Mouse (Mus musculus) cortical plate, adult 2 months (tissue): ENCODE measurements around the gene Sdc3. TPM values are rescaled to one million over a fixed set of nuclear protein-coding genes. Genes with fewer than 3 reads are reported as not detected.
A peak's percentile ranks its signal among the peaks of the same experiment; 100 is the strongest.

ENCODE experiments used
- H3K27ac ChIP-seq: fragments of 200-500 bp; 2 replicates; pipeline ENCODE4 v1.5.1; 2012; ENCODE audit warnings: low read length, control low read depth, inconsistent platforms; ENCODE audit not compliant: insufficient read depth
- H3K4me1 ChIP-seq: fragments of 200-500 bp; 2 replicates; pipeline ENCODE4 v1.6.1; 2011; ENCODE audit warnings: low read length; ENCODE audit not compliant: control insufficient read depth, insufficient read depth
- H3K4me3 ChIP-seq: fragments of 200-500 bp; 2 replicates; pipeline ENCODE4 v1.5.1; 2011; ENCODE audit warnings: mild to moderate bottlenecking, low read length, control low read depth; ENCODE audit not compliant: insufficient read depth
- CTCF ChIP-seq: fragments of 200-500 bp; IDR thresholded peaks from 2 replicates; pipeline ENCODE4 v1.5.1; 2011; ENCODE audit warnings: mild to moderate bottlenecking, control low read depth, low read length; ENCODE audit not compliant: insufficient read depth; ENCODE audit errors: extremely low read depth
- POLR2A ChIP-seq: fragments of 200-500 bp; IDR thresholded peaks from 2 replicates; pipeline ENCODE4 v1.6.1; 2011; ENCODE audit warnings: mild to moderate bottlenecking, low read length, control low read depth; ENCODE audit not compliant: insufficient read depth; ENCODE audit errors: extremely low read depth
- polyA plus RNA-seq: library from polyadenylated mRNA; depleted of rRNA; stranded (reverse); fragments of >200 nt; gene quantifications from 2 replicates; pipeline ENCODE4 v1.2.3, GENCODE M21; 2012

Sdc3 gene
- polyA plus RNA-seq, 1 experiment, result 81.5 TPM

GRCm38 (mm10) chr4:130761809-130762208 lies 30.5 kb upstream of the Sdc3 start:
- no peak overlapping the region for H3K4me3 ChIP-seq
- no peak overlapping the region for H3K27ac ChIP-seq
- TF ChIP-seq POLR2A (no peak), CTCF (no peak)
- peaks cover 12% of the 10 kb centered on the region for H3K4me1 ChIP-seq

GRCm38 (mm10) chr4:130765399-130766160 lies 26.8 kb upstream of the Sdc3 start:
- no peak for TF ChIP-seq POLR2A
- TF ChIP-seq CTCF, result no peak
- Histone ChIP-seq H3K27ac (no peak overlapping the region), H3K4me3 (no peak overlapping the region), H3K4me1 (peaks cover 6% of the 10 kb centered on the region)

GRCm38 (mm10) chr4:130766387-130766786 lies 25.9 kb upstream of the Sdc3 start:
- Histone ChIP-seq H3K4me3 (no peak overlapping the region), H3K27ac (no peak overlapping the region), H3K4me1 (peaks cover 4% of the 10 kb centered on the region; the same call in 1 of the 2 replicates)
- TF ChIP-seq POLR2A (no peak), CTCF (no peak)

GRCm38 (mm10) chr4:130766926-130767325 lies 25.4 kb upstream of the Sdc3 start:
- Histone ChIP-seq H3K4me1 (peaks cover 2% of the 10 kb centered on the region; the same call in 1 of the 2 replicates), H3K27ac (no peak overlapping the region), H3K4me3 (no peak overlapping the region)
- no peak for TF ChIP-seq CTCF
- no peak for TF ChIP-seq POLR2A

- peaks cover 14% of the 10 kb centered on the region for H3K4me1 ChIP-seq
- H3K27ac ChIP-seq, result no peak overlapping the region
- no peak for TF ChIP-seq POLR2A
- TF ChIP-seq CTCF, result no peak
- H3K4me3 ChIP-seq, result no peak overlapping the region
Measured at GRCm38 (mm10) chr4:130773899-130774298, 18.4 kb upstream of the Sdc3 start.

GRCm38 (mm10) chr4:130774822-130775221 lies 17.5 kb upstream of the Sdc3 start:
- no peak overlapping the region for H3K4me3 ChIP-seq
- H3K4me1 ChIP-seq, result peaks cover 14% of the 10 kb centered on the region
- no peak overlapping the region for H3K27ac ChIP-seq
- TF ChIP-seq CTCF (no peak), POLR2A (no peak)

- H3K27ac ChIP-seq, result no peak overlapping the region
Measured at GRCm38 (mm10) chr4:130777647-130778046, 14.7 kb upstream of the Sdc3 start.

GRCm38 (mm10) chr4:130779037-130779436 lies 13.3 kb upstream of the Sdc3 start:
- Histone ChIP-seq H3K27ac (no peak overlapping the region), H3K4me1 (peaks cover 11% of the 10 kb centered on the region), H3K4me3 (no peak overlapping the region)
- no peak for TF ChIP-seq POLR2A
- TF ChIP-seq CTCF, result no peak

More at GRCm38 (mm10) chr4:130777647-130778046, 14.7 kb upstream of the Sdc3 start:
- TF ChIP-seq POLR2A (no peak), CTCF (no peak)
- Histone ChIP-seq H3K4me1 (peaks cover 12% of the 10 kb centered on the region), H3K4me3 (no peak overlapping the region)

GRCm38 (mm10) chr4:130782492-130782891 lies 9.8 kb upstream of the Sdc3 start:
- no peak overlapping the region for H3K4me3 ChIP-seq
- no peak overlapping the region for H3K27ac ChIP-seq
- TF ChIP-seq POLR2A (no peak), CTCF (no peak)
- H3K4me1 ChIP-seq, result peaks cover 5% of the 10 kb centered on the region; the same call in 1 of the 2 replicates

- TF ChIP-seq CTCF (peak; percentile 82), POLR2A (no peak)
- H3K4me3 ChIP-seq, result no peak overlapping the region
- no peak overlapping the region for H3K27ac ChIP-seq
- peaks cover 2% of the 10 kb centered on the region; the same call in 1 of the 2 replicates for H3K4me1 ChIP-seq
Measured at GRCm38 (mm10) chr4:130784755-130785154, 7.6 kb upstream of the Sdc3 start.
